Mouse (Mus musculus): ENCODE data around the gene Usp43. TPM values are rescaled to one million over a fixed set of nuclear protein-coding genes. Genes with fewer than 3 reads are reported as not detected.

Gene Usp43
- polyA plus RNA-seq, 1 experiment: 0.30 TPM

DNA sequence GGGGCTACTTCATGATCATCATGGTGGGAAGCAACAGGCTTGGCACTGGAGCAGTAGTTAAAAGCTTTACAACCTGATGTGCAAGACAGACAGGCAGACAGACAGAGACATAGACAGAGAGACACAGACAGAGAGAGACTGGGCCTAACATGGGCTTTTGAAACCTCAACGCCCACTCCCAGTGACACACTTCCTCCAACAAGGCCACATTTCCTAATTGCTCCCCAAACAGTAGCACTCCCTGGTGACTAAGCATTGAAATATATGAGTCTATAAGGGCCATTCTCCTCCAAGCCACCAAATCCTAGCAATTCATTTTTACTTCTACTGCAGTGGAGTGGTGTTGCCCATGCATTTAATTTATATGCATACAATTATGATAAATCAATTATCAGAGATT, 82.1 kb downstream of the Usp43 start:
- Histone ChIP-seq H3K4me1 (ENCODE audit: control insufficient read depth, insufficient read depth, insufficient read length) (no peaks in the 10 kb centered on the region), H3K27ac (ENCODE audit: insufficient read depth, low read length) (no peak overlapping the region), H3K4me3 (ENCODE audit: extremely low read depth, insufficient read depth, insufficient read length) (no peak overlapping the region), H3K27me3 (ENCODE audit: control insufficient read depth, insufficient read depth, low read length) (no peaks in the 10 kb centered on the region), H3K36me3 (ENCODE audit: control insufficient read depth, insufficient read depth, low read length) (no peaks in the 10 kb centered on the region)
- 32% methylated on average over 1 of the region's 1 CpGs for WGBS
- DNase-seq (ENCODE audit: low read depth in 1 of 2, low spot score in 2 of 2): no peak
- TF ChIP-seq POLR2A (IDR thresholded peaks at IDR 0.05; ENCODE audit: low read depth, low read length) (no peak), CTCF (IDR thresholded peaks at IDR 0.05; ENCODE audit: extremely low read depth, insufficient read depth, insufficient read length, insufficient replicate concordance) (no peak)

DNA sequence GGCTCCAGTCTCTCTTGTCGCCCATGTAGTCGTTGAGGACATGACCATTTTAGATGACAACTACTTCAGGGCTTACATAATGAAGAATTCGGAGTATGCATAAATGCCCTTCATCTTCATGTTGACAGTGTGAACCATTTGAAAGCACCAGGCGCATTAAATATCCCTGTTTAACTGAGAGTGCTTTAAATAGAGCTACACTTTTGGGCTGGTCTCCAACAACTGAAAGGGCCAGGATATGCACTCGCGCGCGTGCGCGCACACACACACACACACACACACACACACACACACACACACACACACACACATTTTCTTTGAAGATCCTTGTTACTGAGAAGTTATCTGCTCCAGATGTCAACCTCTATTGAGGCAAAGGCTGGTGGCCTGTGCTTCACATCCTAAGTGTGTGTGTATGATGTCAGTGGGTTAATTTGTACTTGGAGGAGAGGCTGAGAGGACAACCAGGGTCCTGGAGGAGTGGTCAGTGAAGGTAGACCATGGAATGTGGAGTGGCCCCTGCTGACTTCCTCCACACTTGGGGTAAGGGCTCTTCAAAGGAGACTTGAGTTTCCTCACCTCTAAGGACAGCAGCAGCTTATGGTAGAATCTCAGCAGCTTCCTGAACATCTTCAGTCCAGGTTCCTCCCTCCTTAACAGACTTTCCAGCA, 86.4 kb downstream of the Usp43 start:
- Histone ChIP-seq H3K27ac (ENCODE audit: insufficient read depth, low read length) (no peak overlapping the region), H3K27me3 (ENCODE audit: control insufficient read depth, insufficient read depth, low read length) (no peaks in the 10 kb centered on the region), H3K4me1 (ENCODE audit: control insufficient read depth, insufficient read depth, insufficient read length) (no peaks in the 10 kb centered on the region), H3K4me3 (ENCODE audit: extremely low read depth, insufficient read depth, insufficient read length) (no peak overlapping the region), H3K36me3 (ENCODE audit: control insufficient read depth, insufficient read depth, low read length) (no peaks in the 10 kb centered on the region)
- WGBS: 89% methylated on average over 10 of the region's 10 CpGs
- no peak for DNase-seq (ENCODE audit: low read depth in 1 of 2, low spot score in 2 of 2)
- no peak for TF ChIP-seq POLR2A (IDR thresholded peaks at IDR 0.05; ENCODE audit: low read depth, low read length)
- no peak for TF ChIP-seq CTCF (IDR thresholded peaks at IDR 0.05; ENCODE audit: extremely low read depth, insufficient read depth, insufficient read length, insufficient replicate concordance)

GRCm38 (mm10) chr11:67831820-67832219, 90.1 kb downstream of the Usp43 start:
- WGBS: 80% methylated on average over 5 of the region's 5 CpGs
- H3K27ac ChIP-seq (ENCODE audit: insufficient read depth, low read length): no peak overlapping the region
- H3K36me3 ChIP-seq (ENCODE audit: control insufficient read depth, insufficient read depth, low read length): no peaks in the 10 kb centered on the region
- DNase-seq (ENCODE audit: low read depth in 1 of 2, low spot score in 2 of 2): no peak
- TF ChIP-seq CTCF (IDR thresholded peaks at IDR 0.05; ENCODE audit: extremely low read depth, insufficient read depth, insufficient read length, insufficient replicate concordance) (no peak), POLR2A (IDR thresholded peaks at IDR 0.05; ENCODE audit: low read depth, low read length) (no peak)
- no peak overlapping the region for H3K4me3 ChIP-seq (ENCODE audit: extremely low read depth, insufficient read depth, insufficient read length)
- no peaks in the 10 kb centered on the region for H3K27me3 ChIP-seq (ENCODE audit: control insufficient read depth, insufficient read depth, low read length)
- H3K4me1 ChIP-seq (ENCODE audit: control insufficient read depth, insufficient read depth, insufficient read length): no peaks in the 10 kb centered on the region

DNA sequence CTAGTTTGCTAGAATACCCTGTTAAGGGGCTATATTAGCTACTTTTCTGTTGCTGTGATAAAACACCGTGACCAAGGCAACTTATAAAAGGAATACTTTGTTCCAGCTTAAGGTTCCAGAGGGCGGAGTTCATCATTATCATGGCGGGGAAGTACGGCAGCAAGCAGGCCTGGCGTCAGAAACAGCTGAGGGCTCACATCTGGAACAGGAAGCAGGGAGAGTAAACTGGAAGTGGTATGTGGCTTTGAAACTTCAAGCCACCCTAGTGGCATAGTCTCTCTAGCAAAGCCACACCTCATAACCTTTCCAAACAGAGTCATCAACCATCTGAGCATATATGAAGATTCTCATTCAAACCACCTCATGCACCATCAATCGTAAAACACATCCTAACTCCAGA, 92.4 kb downstream of the Usp43 start:
- H3K36me3 ChIP-seq (ENCODE audit: control insufficient read depth, insufficient read depth, low read length): no peaks in the 10 kb centered on the region
- no peak overlapping the region for H3K4me3 ChIP-seq (ENCODE audit: extremely low read depth, insufficient read depth, insufficient read length)
- no peaks in the 10 kb centered on the region for H3K27me3 ChIP-seq (ENCODE audit: control insufficient read depth, insufficient read depth, low read length)
- TF ChIP-seq CTCF (IDR thresholded peaks at IDR 0.05; ENCODE audit: extremely low read depth, insufficient read depth, insufficient read length, insufficient replicate concordance) (no peak), POLR2A (IDR thresholded peaks at IDR 0.05; ENCODE audit: low read depth, low read length) (no peak)
- no peaks in the 10 kb centered on the region for H3K4me1 ChIP-seq (ENCODE audit: control insufficient read depth, insufficient read depth, insufficient read length)
- no peak overlapping the region for H3K27ac ChIP-seq (ENCODE audit: insufficient read depth, low read length)
- 58% methylated on average over 6 of the region's 6 CpGs for WGBS
- DNase-seq (ENCODE audit: low read depth in 1 of 2, low spot score in 2 of 2): no peak

DNA sequence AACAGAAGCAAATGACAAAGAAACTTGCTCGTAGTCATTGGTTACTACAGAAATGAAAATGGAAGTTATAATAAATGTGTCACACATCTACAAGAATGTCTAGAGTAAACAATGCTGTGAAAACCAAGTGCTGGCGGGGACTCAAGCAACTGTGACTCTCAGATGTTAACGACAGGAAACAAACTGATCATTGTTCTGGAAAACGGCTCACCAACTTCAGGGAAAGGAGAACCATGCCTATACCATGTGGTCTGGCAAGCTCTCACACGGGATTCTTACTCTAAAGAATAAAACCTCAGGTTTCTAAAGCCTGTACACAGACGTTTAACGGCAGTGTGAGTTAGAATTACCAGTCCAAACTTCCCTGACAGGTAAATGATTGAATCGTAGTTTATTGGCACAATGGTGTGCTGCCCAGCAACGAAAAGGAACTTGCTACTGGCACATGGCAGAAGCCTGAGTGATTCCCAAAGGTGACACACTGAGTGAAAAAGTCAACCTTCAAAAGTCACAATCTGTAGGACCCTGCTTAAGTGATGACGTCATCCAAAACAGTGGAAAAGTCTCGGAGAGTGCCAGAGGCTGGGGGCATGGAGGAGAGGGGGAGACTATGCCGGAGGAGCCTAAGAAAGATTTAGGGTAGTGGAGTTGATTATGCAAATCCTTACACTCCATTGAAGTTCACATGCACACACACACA, 93.4 kb downstream of the Usp43 start:
- TF ChIP-seq CTCF (IDR thresholded peaks at IDR 0.05; ENCODE audit: extremely low read depth, insufficient read depth, insufficient read length, insufficient replicate concordance) (no peak), POLR2A (IDR thresholded peaks at IDR 0.05; ENCODE audit: low read depth, low read length) (no peak)
- Histone ChIP-seq H3K4me1 (ENCODE audit: control insufficient read depth, insufficient read depth, insufficient read length) (no peaks in the 10 kb centered on the region), H3K27ac (ENCODE audit: insufficient read depth, low read length) (no peak overlapping the region), H3K4me3 (ENCODE audit: extremely low read depth, insufficient read depth, insufficient read length) (no peak overlapping the region), H3K36me3 (ENCODE audit: control insufficient read depth, insufficient read depth, low read length) (no peaks in the 10 kb centered on the region), H3K27me3 (ENCODE audit: control insufficient read depth, insufficient read depth, low read length) (no peaks in the 10 kb centered on the region)
- 37% methylated on average over 12 of the region's 12 CpGs for WGBS
- no peak for DNase-seq (ENCODE audit: low read depth in 1 of 2, low spot score in 2 of 2)

GRCm38 (mm10) chr11:67821560-67821959, 100.4 kb downstream of the Usp43 start:
- Histone ChIP-seq H3K36me3 (ENCODE audit: control insufficient read depth, insufficient read depth, low read length) (no peaks in the 10 kb centered on the region), H3K27ac (ENCODE audit: insufficient read depth, low read length) (no peak overlapping the region), H3K4me1 (ENCODE audit: control insufficient read depth, insufficient read depth, insufficient read length) (no peaks in the 10 kb centered on the region), H3K4me3 (ENCODE audit: extremely low read depth, insufficient read depth, insufficient read length) (no peak overlapping the region), H3K27me3 (ENCODE audit: control insufficient read depth, insufficient read depth, low read length) (no peaks in the 10 kb centered on the region)
- no peak for TF ChIP-seq POLR2A (IDR thresholded peaks at IDR 0.05; ENCODE audit: low read depth, low read length)
- no peak for TF ChIP-seq CTCF (IDR thresholded peaks at IDR 0.05; ENCODE audit: extremely low read depth, insufficient read depth, insufficient read length, insufficient replicate concordance)
- no peak for DNase-seq (ENCODE audit: low read depth in 1 of 2, low spot score in 2 of 2)
- 89% methylated on average over 6 of the region's 6 CpGs for WGBS

DNA sequence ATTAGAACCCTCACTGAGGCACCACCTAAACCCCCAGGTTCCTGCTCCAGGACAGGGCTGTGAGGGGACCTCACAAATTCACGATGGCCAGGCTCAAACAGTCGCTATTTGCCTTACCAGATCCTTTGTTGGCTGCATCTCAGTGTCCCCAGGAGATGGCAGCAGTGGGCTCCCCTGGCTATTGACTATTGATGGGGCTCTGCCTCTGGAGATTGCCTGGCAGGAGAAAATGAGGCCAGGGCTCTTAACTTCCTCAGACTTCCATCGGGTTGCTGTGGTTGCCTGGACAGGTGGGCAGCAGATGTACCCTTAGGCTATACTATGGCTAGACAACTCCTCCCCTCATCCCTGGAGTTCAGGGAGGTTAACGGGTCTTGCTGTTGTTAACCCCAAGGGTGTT, 101.7 kb downstream of the Usp43 start:
- Histone ChIP-seq H3K4me1 (ENCODE audit: control insufficient read depth, insufficient read depth, insufficient read length) (no peaks in the 10 kb centered on the region), H3K4me3 (ENCODE audit: extremely low read depth, insufficient read depth, insufficient read length) (no peak overlapping the region), H3K27me3 (ENCODE audit: control insufficient read depth, insufficient read depth, low read length) (no peaks in the 10 kb centered on the region), H3K27ac (ENCODE audit: insufficient read depth, low read length) (no peak overlapping the region), H3K36me3 (ENCODE audit: control insufficient read depth, insufficient read depth, low read length) (no peaks in the 10 kb centered on the region)
- DNase-seq (ENCODE audit: low read depth in 1 of 2, low spot score in 2 of 2): no peak
- 24% methylated on average over 4 of the region's 4 CpGs for WGBS
- TF ChIP-seq CTCF (IDR thresholded peaks at IDR 0.05; ENCODE audit: extremely low read depth, insufficient read depth, insufficient read length, insufficient replicate concordance): no peak
- TF ChIP-seq POLR2A (IDR thresholded peaks at IDR 0.05; ENCODE audit: low read depth, low read length): no peak

All from spleen, adult 2 months (tissue).